Mouse (Mus musculus) kidney, postnatal 0 days (tissue): ENCODE measurements around the gene Ift122. TPM values are rescaled to one million over a fixed set of nuclear protein-coding genes. Genes with fewer than 3 reads are reported as not detected.

ENCODE experiments used
- ATAC-seq: fragments of 200-750 bp; cut with Nextera tagmentation; replicated peaks from 2 replicates; pipeline ENCODE4 v1.8.0; 2017; ENCODE audit warnings: low read depth, moderate number of reproducible peaks, moderate TSS enrichment, moderate library complexity; ENCODE audit not compliant: low FRiP score
- DNase-seq: peaks from one replicate; pipeline ENCODE4 v3.0.0-alpha.2; 2016; ENCODE audit warnings: low spot score
- H3K27ac ChIP-seq: fragments of 300-500 bp; sonication (generic); 2 replicates; pipeline ENCODE4 v1.5.1; 2014; ENCODE audit warnings: mild to moderate bottlenecking
- H3K27me3 ChIP-seq: fragments of 300-500 bp; sonication (generic); 2 replicates; pipeline ENCODE4 v1.6.1; 2014; ENCODE audit warnings: low read length, mixed read lengths; ENCODE audit not compliant: insufficient read depth
- H3K36me3 ChIP-seq: fragments of 300-500 bp; sonication (generic); 2 replicates; pipeline ENCODE4 v1.6.1; 2014; ENCODE audit warnings: low read length, mixed read lengths; ENCODE audit not compliant: insufficient read depth
- H3K4me1 ChIP-seq: fragments of 300-500 bp; sonication (generic); replicated peaks from 2 replicates; pipeline ENCODE4 v1.6.1; 2014; ENCODE audit warnings: antibody characterized with exemption, low read length, mixed read lengths; ENCODE audit not compliant: insufficient read depth
- H3K4me2 ChIP-seq: fragments of 300-500 bp; sonication (generic); 2 replicates; pipeline ENCODE4 v1.6.1; 2014; ENCODE audit warnings: mild to moderate bottlenecking, low read length, moderate library complexity, mixed read lengths
- H3K4me3 ChIP-seq: fragments of 300-500 bp; sonication (generic); replicated peaks from 2 replicates; pipeline ENCODE4 v1.5.1; 2014; ENCODE audit warnings: low read depth, low read length
- H3K9ac ChIP-seq: fragments of 300-500 bp; sonication (generic); 2 replicates; pipeline ENCODE4 v1.6.1; 2014; ENCODE audit warnings: low read depth, low read length
- H3K9me3 ChIP-seq: fragments of 300-500 bp; sonication (generic); replicated peaks from 2 replicates; pipeline ENCODE4 v1.6.1; 2016; ENCODE audit warnings: low read length, inconsistent platforms, mixed read lengths
- CTCF ChIP-seq: IDR thresholded peaks from 2 replicates; pipeline ENCODE4 v1.5.1; 2016; ENCODE audit warnings: antibody characterized with exemption, low read depth, mild to moderate bottlenecking, moderate library complexity
- WGBS: fragments of 180-500 bp; shearing (Covaris S2); extraction: QIAGEN DNeasy Blood & Tissue Kit; methylation state at CpG from one replicate; pipeline ENCODE4 v1.1.7; 2014; 5-methylcytosine and 5-hydroxymethylcytosine counted together
- polyA plus RNA-seq: library from polyadenylated mRNA; unstranded; fragments of >200 nt; fragmentation: Nextera tagmentation; extraction: Ambion mirVana; gene quantifications from 2 replicates; pipeline ENCODE4 v1.2.1, GENCODE M21; 2015

Gene Ift122
- polyA plus RNA-seq, 1 experiment from 2014 or later: 14.9 TPM

DNA sequence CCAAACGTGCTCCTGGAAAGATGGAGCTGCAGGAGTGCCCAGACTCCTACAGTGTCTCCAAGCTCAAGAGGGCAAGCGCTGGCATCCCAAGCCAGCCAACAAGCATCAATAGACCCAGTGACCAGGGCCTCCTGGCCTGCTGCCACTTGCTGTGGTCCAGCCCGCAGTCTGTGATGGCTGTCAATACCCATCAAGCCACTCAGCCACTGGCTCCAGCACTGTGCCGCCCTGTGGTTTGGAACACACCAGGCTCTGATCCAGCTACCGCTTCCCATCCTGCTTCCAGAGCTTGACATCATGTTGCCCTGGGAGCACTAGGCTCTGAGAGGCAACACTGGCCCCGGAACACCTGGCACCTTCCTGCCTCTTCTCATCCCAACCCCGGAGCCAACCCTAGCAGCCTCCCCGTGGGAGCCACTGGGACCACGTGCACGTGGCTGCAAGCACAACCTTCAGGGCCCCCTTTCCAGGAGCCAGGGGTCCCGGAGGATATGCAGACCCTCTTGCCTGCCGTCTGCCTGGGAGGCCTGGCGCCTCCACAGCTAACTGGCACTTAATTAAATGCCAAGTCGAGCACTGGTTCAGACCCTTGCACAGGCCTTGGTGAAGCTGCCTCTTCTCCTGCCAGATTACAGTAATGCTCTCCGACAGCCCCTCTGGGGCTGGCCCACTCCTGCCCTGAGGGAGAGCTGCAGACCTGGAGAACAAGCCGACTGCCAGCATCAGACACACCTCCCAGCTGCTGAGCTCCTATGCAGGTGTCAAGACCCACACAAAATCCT is 120.8 kb downstream of the Ift122 start:
- Histone ChIP-seq H3K27ac (no peak overlapping the region), H3K36me3 (peaks cover 35% of the 10 kb centered on the region), H3K9me3 (no peaks in the 10 kb centered on the region), H3K4me2 (no peak overlapping the region), H3K9ac (no peak overlapping the region), H3K4me3 (no peak overlapping the region), H3K27me3 (no peaks in the 10 kb centered on the region), H3K4me1 (peaks cover 15% of the 10 kb centered on the region)
- no peak for DNase-seq
- 74% methylated on average over 16 of the region's 16 CpGs for WGBS
- ATAC-seq: no peak; the same call in 1 of the 2 replicates
- TF ChIP-seq CTCF: no peak

DNA sequence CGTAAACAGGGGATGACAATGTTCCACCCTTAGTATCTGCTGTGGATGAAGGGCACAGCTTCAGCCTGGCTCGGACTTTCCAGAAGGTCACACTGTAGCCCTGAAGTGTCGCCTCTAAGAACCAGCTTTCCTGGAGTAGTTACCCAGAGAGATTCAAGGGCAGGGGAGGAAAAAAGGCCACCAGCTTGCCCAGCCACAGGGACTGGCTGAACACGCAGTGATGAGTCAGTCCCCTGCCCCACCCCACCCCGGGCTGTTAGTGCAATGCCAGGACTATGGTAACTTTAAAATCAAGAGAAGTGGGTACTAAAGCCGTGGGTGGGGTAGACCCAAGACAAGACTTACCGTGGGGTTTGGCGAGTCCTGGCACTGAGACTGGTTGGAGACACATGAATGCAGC is 122.3 kb downstream of the Ift122 start:
- DNase-seq (no peak), ATAC-seq (no peak)
- H3K27me3 ChIP-seq: no peaks in the 10 kb centered on the region
- H3K4me2 ChIP-seq: no peak overlapping the region
- peaks cover 29% of the 10 kb centered on the region for H3K36me3 ChIP-seq
- no peaks in the 10 kb centered on the region for H3K9me3 ChIP-seq
- no peak overlapping the region for H3K4me3 ChIP-seq
- peaks cover 15% of the 10 kb centered on the region for H3K4me1 ChIP-seq
- 84% methylated on average over 8 of the region's 8 CpGs for WGBS
- H3K27ac ChIP-seq: no peak overlapping the region
- no peak overlapping the region for H3K9ac ChIP-seq
- no peak for TF ChIP-seq CTCF

Other genes starting within 250 kb of the Ift122 start
- 67.4 and 68.0 TPM in 2 replicates for gene Raf1, start 176.8 kb upstream of the Ift122 start, polyA plus RNA-seq
- gene Tmem40, start 91.1 kb upstream of the Ift122 start, polyA plus RNA-seq: 1.0 and 1.8 TPM in 2 replicates
- gene Cand2, start 78.9 kb upstream of the Ift122 start, polyA plus RNA-seq: 10.4 and 12.1 TPM in 2 replicates
- gene Rpl32, start 44.7 kb upstream of the Ift122 start, polyA plus RNA-seq: 2,857 and 3,220 TPM in 2 replicates
- 2.5 and 3.0 TPM in 2 replicates for gene Efcab12, start 15.1 kb upstream of the Ift122 start, polyA plus RNA-seq
- gene Mbd4, start 99 bp upstream of the Ift122 start, polyA plus RNA-seq: 10.9 TPM in 2 replicates
- gene Rho, start 78.3 kb downstream of the Ift122 start, polyA plus RNA-seq: not detected in 2 replicates
- not detected in 2 replicates for gene H1foo, start 91.5 kb downstream of the Ift122 start, polyA plus RNA-seq
- 42.3 and 42.4 TPM in 2 replicates for gene Plxnd1, start 141.5 kb downstream of the Ift122 start, polyA plus RNA-seq